Mouse (Mus musculus): Measurements from ENCODE around the gene Yif1b. TPM values are rescaled to one million over a fixed set of nuclear protein-coding genes. Genes with fewer than 3 reads are reported as not detected.

Yif1b gene
- total RNA-seq, 1 experiment, result 201 TPM

DNA sequence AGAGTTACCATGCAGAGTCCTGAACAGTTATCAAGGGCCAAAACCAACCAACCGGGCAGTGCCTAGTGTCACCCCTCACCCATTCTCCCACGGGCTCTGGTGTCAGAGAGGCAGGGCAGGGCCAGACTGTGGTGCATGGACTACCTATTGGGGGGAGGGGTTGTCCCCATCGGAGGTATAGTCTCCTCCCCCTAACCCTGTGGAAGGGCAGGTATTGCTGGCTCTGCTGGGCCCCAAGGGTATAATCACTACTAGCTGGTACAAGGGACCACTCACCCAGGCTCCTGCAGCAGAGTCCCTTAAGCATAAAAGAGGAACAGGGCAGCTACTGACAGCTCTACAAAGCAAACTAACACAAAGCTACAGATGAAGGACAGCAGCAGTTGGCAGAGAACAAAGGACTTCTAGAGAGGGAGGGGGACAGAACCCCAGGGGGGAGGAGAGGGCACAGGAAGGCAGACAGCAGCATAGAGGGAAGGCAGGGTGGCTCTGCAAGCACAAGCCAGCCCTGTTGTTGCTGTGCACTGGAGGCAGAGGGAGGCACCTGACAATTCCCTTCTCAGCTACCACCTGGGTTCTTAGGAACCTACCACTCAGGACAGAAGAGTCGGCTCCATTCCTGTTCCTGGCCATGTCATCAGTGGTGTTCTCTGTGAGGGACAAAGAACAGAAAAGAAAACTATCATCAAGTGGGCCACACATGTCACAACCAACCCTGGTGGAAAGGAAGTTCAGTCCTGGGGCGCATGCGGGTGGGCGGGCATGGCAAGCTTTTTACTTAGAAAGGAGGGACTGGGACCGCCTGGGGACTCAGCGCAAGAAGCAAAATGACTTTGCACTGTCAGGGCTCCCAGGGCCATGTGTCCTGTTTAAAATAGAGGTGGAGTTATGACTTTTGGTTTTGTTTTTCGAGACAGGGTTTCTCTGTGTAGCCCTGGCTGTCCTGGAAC lies 21.9 kb downstream of the Yif1b start:
- Histone ChIP-seq H3K9me3 (ENCODE audit: control insufficient read depth, insufficient read depth, low read depth, low read length) (no peaks in the 10 kb centered on the region), H3K9ac (ENCODE audit: insufficient read depth, low read depth, low read length, poor library complexity, severe bottlenecking) (no peak overlapping the region), H3K4me1 (ENCODE audit: control insufficient read depth in 2 of 2, insufficient read depth in 2 of 2, low read length in 2 of 2, poor library complexity in 1 of 2) (peaks cover 0 to 7% of the 10 kb centered on the region in 2 experiments; a peak in 2 of 4 replicates), H3K36me3 (ENCODE audit: control insufficient read depth, insufficient read depth, low read length, poor library complexity, severe bottlenecking) (peaks cover 46% of the 10 kb centered on the region), H3K27ac (ENCODE audit: insufficient read depth, low read depth, low read length, poor library complexity, severe bottlenecking) (no peak overlapping the region), H3K4me3 (ENCODE audit: insufficient read depth in 1 of 2, low read depth in 1 of 2, low read length in 2 of 2, poor library complexity in 1 of 2, severe bottlenecking in 1 of 2) (no peak overlapping the region)
- DNase-seq (ENCODE audit: low read depth, low spot score), result no peak
- in situ Hi-C loops (cut with MboI; ENCODE audit: low sequenced_read_pairs in 2 of 2, unreplicated experiment in 2 of 2), result no loop called here
- TF ChIP-seq ZC3H11A (IDR thresholded peaks at IDR 0.05; ENCODE audit: borderline replicate concordance, low read depth, low read length) (no peak), MAFK (IDR thresholded peaks at IDR 0.05; ENCODE audit: insufficient read depth, low read depth, low read length) (no peak), HCFC1 (IDR thresholded peaks at IDR 0.05; ENCODE audit: borderline replicate concordance, insufficient read depth, low read length) (no peak), ZNF384 (IDR thresholded peaks at IDR 0.05; ENCODE audit: low read depth, low read length) (no peak), CHD2 (IDR thresholded peaks at IDR 0.05; ENCODE audit: low read depth, low read length) (no peak)

DNA sequence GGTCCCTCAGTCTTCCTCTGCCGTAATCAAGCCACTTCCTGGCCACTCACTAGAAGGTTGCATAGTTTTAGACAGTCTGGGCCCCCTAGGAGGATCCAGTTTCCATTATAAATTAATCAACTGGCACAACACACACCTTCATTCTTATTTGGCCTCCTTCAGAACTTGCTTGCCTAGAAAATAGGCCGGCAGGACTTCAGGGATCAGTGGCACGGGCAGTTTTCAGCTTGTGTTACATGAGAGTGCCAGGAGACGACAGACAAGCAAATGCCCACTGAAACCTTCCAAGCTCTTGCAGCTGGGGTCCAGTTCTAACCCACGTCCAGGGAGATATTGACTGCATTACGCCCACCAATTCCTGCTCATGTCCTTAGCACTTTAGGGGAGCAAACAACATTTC lies 24.0 kb downstream of the Yif1b start:
- no peak for DNase-seq (ENCODE audit: low read depth, low spot score)
- no peak overlapping the region for H3K27ac ChIP-seq (ENCODE audit: insufficient read depth, low read depth, low read length, poor library complexity, severe bottlenecking)
- TF ChIP-seq HCFC1 (IDR thresholded peaks at IDR 0.05; ENCODE audit: borderline replicate concordance, insufficient read depth, low read length) (no peak), ZNF384 (IDR thresholded peaks at IDR 0.05; ENCODE audit: low read depth, low read length) (no peak), MAFK (IDR thresholded peaks at IDR 0.05; ENCODE audit: insufficient read depth, low read depth, low read length) (no peak), ZC3H11A (IDR thresholded peaks at IDR 0.05; ENCODE audit: borderline replicate concordance, low read depth, low read length) (no peak), CHD2 (IDR thresholded peaks at IDR 0.05; ENCODE audit: low read depth, low read length) (no peak)
- in situ Hi-C loops (cut with MboI; ENCODE audit: low sequenced_read_pairs in 2 of 2, unreplicated experiment in 2 of 2), result no loop called here
- H3K9me3 ChIP-seq (ENCODE audit: control insufficient read depth, insufficient read depth, low read depth, low read length), result no peaks in the 10 kb centered on the region
- H3K9ac ChIP-seq (ENCODE audit: insufficient read depth, low read depth, low read length, poor library complexity, severe bottlenecking), result no peak overlapping the region
- no peak overlapping the region for H3K4me3 ChIP-seq (ENCODE audit: insufficient read depth in 1 of 2, low read depth in 1 of 2, low read length in 2 of 2, poor library complexity in 1 of 2, severe bottlenecking in 1 of 2)
- peaks cover 0 to 11% of the 10 kb centered on the region in 2 experiments; a peak in 2 of 4 replicates for H3K4me1 ChIP-seq (ENCODE audit: control insufficient read depth in 2 of 2, insufficient read depth in 2 of 2, low read length in 2 of 2, poor library complexity in 1 of 2)
- peaks cover 39% of the 10 kb centered on the region for H3K36me3 ChIP-seq (ENCODE audit: control insufficient read depth, insufficient read depth, low read length, poor library complexity, severe bottlenecking)

DNA sequence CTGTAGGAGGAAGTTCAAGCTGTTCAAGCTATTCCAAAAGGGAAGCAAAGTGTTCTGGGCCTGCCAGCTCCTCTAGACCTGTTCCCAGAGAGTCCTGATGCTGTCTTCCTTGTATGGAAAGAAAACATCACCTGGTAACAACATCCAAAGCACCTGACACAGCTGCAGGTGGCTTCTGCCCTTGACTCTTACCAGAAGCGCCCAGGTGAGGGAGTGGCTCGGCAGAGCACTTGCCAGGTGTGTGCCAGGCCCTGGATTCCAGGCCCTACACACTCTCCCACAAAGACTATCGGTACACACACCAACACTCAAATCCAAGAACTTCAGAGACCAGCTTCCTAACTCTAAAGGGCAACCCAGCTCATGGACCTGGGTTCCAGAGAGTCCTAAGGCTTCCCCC lies 25.7 kb downstream of the Yif1b start:
- H3K27ac ChIP-seq (ENCODE audit: insufficient read depth, low read depth, low read length, poor library complexity, severe bottlenecking), result no peak overlapping the region; the same call in 1 of the 2 replicates
- no peak overlapping the region for H3K4me3 ChIP-seq (ENCODE audit: insufficient read depth in 1 of 2, low read depth in 1 of 2, low read length in 2 of 2, poor library complexity in 1 of 2, severe bottlenecking in 1 of 2)
- no peaks in the 10 kb centered on the region for H3K9me3 ChIP-seq (ENCODE audit: control insufficient read depth, insufficient read depth, low read depth, low read length)
- H3K36me3 ChIP-seq (ENCODE audit: control insufficient read depth, insufficient read depth, low read length, poor library complexity, severe bottlenecking), result peaks cover 23% of the 10 kb centered on the region
- no peak for DNase-seq (ENCODE audit: low read depth, low spot score)
- in situ Hi-C loops (cut with MboI; ENCODE audit: low sequenced_read_pairs in 2 of 2, unreplicated experiment in 2 of 2), result no loop called here
- H3K4me1 ChIP-seq (ENCODE audit: control insufficient read depth in 2 of 2, insufficient read depth in 2 of 2, low read length in 2 of 2, poor library complexity in 1 of 2), result peaks cover 0 to 12% of the 10 kb centered on the region in 2 experiments; a peak in 2 of 4 replicates
- TF ChIP-seq CHD2 (IDR thresholded peaks at IDR 0.05; ENCODE audit: low read depth, low read length), result no peak
- TF ChIP-seq ZC3H11A (IDR thresholded peaks at IDR 0.05; ENCODE audit: borderline replicate concordance, low read depth, low read length), result no peak
- TF ChIP-seq MAFK (IDR thresholded peaks at IDR 0.05; ENCODE audit: insufficient read depth, low read depth, low read length), result no peak
- no peak for TF ChIP-seq ZNF384 (IDR thresholded peaks at IDR 0.05; ENCODE audit: low read depth, low read length)
- TF ChIP-seq HCFC1 (IDR thresholded peaks at IDR 0.05; ENCODE audit: borderline replicate concordance, insufficient read depth, low read length), result no peak
- H3K9ac ChIP-seq (ENCODE audit: insufficient read depth, low read depth, low read length, poor library complexity, severe bottlenecking), result no peak overlapping the region

DNA sequence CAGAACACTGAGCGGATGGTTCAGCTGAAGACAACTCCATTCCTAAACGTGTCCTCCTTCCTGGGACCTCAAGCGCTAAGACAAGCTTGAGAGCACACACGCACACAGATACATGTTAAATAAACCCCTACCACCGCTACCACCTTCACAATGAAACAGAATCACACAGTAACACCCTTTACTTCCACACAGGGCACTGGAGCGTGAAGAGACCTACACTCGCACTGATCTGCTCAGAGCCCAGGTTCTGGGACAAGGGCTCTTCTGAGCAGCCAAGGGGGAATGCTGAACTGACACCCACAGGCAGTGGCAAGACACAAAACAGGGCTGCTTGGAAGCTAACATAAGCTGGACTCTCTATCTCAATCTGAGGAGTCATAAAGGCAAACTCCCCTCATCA lies 27.5 kb downstream of the Yif1b start:
- Histone ChIP-seq H3K36me3 (ENCODE audit: control insufficient read depth, insufficient read depth, low read length, poor library complexity, severe bottlenecking) (peaks cover 12% of the 10 kb centered on the region; the same call in 1 of the 2 replicates), H3K9ac (ENCODE audit: insufficient read depth, low read depth, low read length, poor library complexity, severe bottlenecking) (no peak overlapping the region), H3K4me3 (ENCODE audit: insufficient read depth in 1 of 2, low read depth in 1 of 2, low read length in 2 of 2, poor library complexity in 1 of 2, severe bottlenecking in 1 of 2) (no peak overlapping the region), H3K9me3 (ENCODE audit: control insufficient read depth, insufficient read depth, low read depth, low read length) (no peaks in the 10 kb centered on the region), H3K27ac (ENCODE audit: insufficient read depth, low read depth, low read length, poor library complexity, severe bottlenecking) (no peak overlapping the region), H3K4me1 (ENCODE audit: control insufficient read depth in 2 of 2, insufficient read depth in 2 of 2, low read length in 2 of 2, poor library complexity in 1 of 2) (peaks cover 0 to 8% of the 10 kb centered on the region in 2 experiments; a peak in 1 of 4 replicates)
- DNase-seq (ENCODE audit: low read depth, low spot score), result no peak
- TF ChIP-seq CHD2 (IDR thresholded peaks at IDR 0.05; ENCODE audit: low read depth, low read length), result no peak
- TF ChIP-seq HCFC1 (IDR thresholded peaks at IDR 0.05; ENCODE audit: borderline replicate concordance, insufficient read depth, low read length), result no peak
- TF ChIP-seq ZC3H11A (IDR thresholded peaks at IDR 0.05; ENCODE audit: borderline replicate concordance, low read depth, low read length), result no peak
- TF ChIP-seq ZNF384 (IDR thresholded peaks at IDR 0.05; ENCODE audit: low read depth, low read length), result no peak
- no peak for TF ChIP-seq MAFK (IDR thresholded peaks at IDR 0.05; ENCODE audit: insufficient read depth, low read depth, low read length)
- in situ Hi-C loops (cut with MboI; ENCODE audit: low sequenced_read_pairs in 2 of 2, unreplicated experiment in 2 of 2), result no loop called here

Data from ES-E14 (cell line).